Mouse (Mus musculus): ENCODE measurements around the gene Mkrn1. TPM values are rescaled to one million over a fixed set of nuclear protein-coding genes. Genes with fewer than 3 reads are reported as not detected.

Gene Mkrn1
- 231 TPM for polyA plus RNA-seq (2017; shearing (Covaris generic))

DNA sequence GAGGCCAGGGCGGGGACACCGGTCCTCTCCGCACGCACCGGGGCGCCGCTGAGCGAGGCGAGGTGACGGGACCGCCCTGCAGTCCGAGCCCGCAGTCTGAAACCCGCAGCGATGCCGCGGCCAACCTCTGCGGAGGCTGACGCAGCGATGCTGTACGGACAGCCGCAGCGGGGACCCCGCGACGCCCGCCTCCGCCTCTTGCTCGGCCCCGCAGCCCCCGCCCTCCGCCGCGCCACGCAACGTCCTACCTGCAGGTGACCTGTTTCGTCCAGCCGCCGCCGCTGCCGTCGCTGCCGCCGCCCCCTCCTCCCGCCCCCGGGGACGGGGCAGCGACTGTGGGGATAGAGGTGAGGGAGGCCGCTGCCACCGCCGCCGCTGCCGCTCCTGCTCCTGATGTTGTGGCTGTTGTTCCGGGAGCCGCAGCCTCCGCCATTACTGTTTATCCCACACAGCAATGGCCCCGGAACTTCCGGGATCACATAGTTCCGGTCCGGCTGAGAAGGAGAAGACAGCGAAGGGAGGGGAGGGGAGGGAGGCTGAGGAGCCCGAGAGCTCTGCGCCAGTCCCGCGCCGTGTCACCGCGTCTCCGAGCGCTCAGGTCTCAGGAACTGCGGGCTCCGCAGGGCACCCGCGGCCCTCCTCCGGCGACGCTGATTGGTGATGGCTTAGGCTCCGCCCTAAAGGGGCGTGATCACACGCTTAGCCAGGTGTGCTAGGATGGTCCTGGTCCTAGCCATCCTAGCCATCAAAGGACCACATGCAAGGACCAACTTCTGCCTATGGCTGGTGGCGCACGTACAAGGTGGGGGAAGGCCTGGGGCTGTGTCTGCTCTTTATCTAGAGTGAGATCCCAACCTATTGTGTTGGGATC, at the start of gene Mkrn1:
TSS of gene Mkrn1 (minus strand) at position 612 of the 871 bp plus-strand sequence.

GRCm38 (mm10) chr6:39381125-39381880, 39.0 kb downstream of the Mkrn1 start, which contains the start of gene Rab19:
TSS of gene Rab19 (plus strand) at chr6:39381175.

GRCm38 (mm10) chr6:39377311-39377827, 42.9 kb downstream of the Mkrn1 start, which contains the start of gene Slc37a3:
TSS of gene Slc37a3 (minus strand) at chr6:39377675.

Other genes with a start within 250 kb of the Mkrn1 start
- gene Kdm7a, start 213.7 kb downstream of the Mkrn1 start, polyA plus RNA-seq (2017; shearing (Covaris generic)): 82.4 TPM
- gene Slc37a3, start 42.8 kb downstream of the Mkrn1 start, polyA plus RNA-seq (2017; shearing (Covaris generic)): 45.1 TPM
- gene Rab19, start 39.3 kb downstream of the Mkrn1 start, polyA plus RNA-seq (2017; shearing (Covaris generic)): 12.1 TPM
- 0.25 TPM for gene Dennd2a, start 137.4 kb upstream of the Mkrn1 start, polyA plus RNA-seq (2017; shearing (Covaris generic))
- 45.2 TPM for gene Adck2, start 153.4 kb upstream of the Mkrn1 start, polyA plus RNA-seq (2017; shearing (Covaris generic))
- 3.4 TPM for gene Gm42420, start 165.3 kb upstream of the Mkrn1 start, polyA plus RNA-seq (2017; shearing (Covaris generic))
- 88.6 TPM for gene Ndufb2, start 172.1 kb upstream of the Mkrn1 start, polyA plus RNA-seq (2017; shearing (Covaris generic))